Mouse (Mus musculus) liver, postnatal 0 days (tissue): ENCODE data around the gene Ttc28. TPM values are rescaled to one million over a fixed set of nuclear protein-coding genes. Genes with fewer than 3 reads are reported as not detected.

ENCODE experiments used
- ATAC-seq: fragments of 200-750 bp; cut with Nextera tagmentation; 2 replicates; pipeline ENCODE4 v1.8.0; 2017; ENCODE audit warnings: mild to moderate bottlenecking, moderate library complexity
- DNase-seq: peaks from one replicate; pipeline ENCODE4 v3.0.0-alpha.2; 2016
- H3K27ac ChIP-seq: fragments of 300-500 bp; sonication (generic); 2 replicates; pipeline ENCODE4 v1.5.1; 2014; ENCODE audit warnings: antibody characterized with exemption, moderate library complexity, mild to moderate bottlenecking, low read depth
- H3K27me3 ChIP-seq: fragments of 300-500 bp; sonication (generic); 2 replicates; pipeline ENCODE4 v1.6.1; 2014; ENCODE audit warnings: low read length, control low read depth, mixed read lengths; ENCODE audit not compliant: insufficient read depth
- H3K36me3 ChIP-seq: fragments of 300-500 bp; sonication (generic); replicated peaks from 2 replicates; pipeline ENCODE4 v1.6.1; 2014; ENCODE audit warnings: mild to moderate bottlenecking, control low read depth, low read length, moderate library complexity, mixed read lengths; ENCODE audit not compliant: insufficient read depth
- H3K4me1 ChIP-seq: fragments of 300-500 bp; sonication (generic); 2 replicates; pipeline ENCODE4 v1.6.1; 2014; ENCODE audit warnings: antibody characterized with exemption, mild to moderate bottlenecking, control low read depth; ENCODE audit not compliant: insufficient read depth
- H3K4me2 ChIP-seq: fragments of 300-500 bp; sonication (generic); 2 replicates; pipeline ENCODE4 v1.6.1; 2014; ENCODE audit warnings: low read depth, mild to moderate bottlenecking, low read length, moderate library complexity, mixed read lengths
- H3K4me3 ChIP-seq: fragments of 300-500 bp; sonication (generic); 2 replicates; pipeline ENCODE4 v1.5.1; 2014; ENCODE audit warnings: low read depth, low read length
- H3K9ac ChIP-seq: fragments of 300-500 bp; sonication (generic); replicated peaks from 2 replicates; pipeline ENCODE4 v1.6.1; 2014; ENCODE audit warnings: mild to moderate bottlenecking, moderate library complexity
- H3K9me3 ChIP-seq: fragments of 300-500 bp; sonication (generic); 2 replicates; pipeline ENCODE4 v1.6.1; 2016; ENCODE audit warnings: mild to moderate bottlenecking, control low read depth, low read length, mixed read lengths
- CTCF ChIP-seq: sonication (generic); IDR thresholded peaks from 2 replicates; pipeline ENCODE4 v1.5.1; 2016; ENCODE audit warnings: antibody characterized with exemption, low read depth
- EP300 ChIP-seq: IDR thresholded peaks from 2 replicates; pipeline ENCODE4 v1.6.1; 2016; ENCODE audit warnings: antibody characterized with exemption, low read depth, mild to moderate bottlenecking
- WGBS: fragments of 180-500 bp; shearing (Covaris S2); extraction: QIAGEN DNeasy Blood & Tissue Kit; methylation state at CpG from one replicate; pipeline ENCODE4 v1.1.7; 2014; ENCODE audit not compliant: insufficient replicate concordance; 5-methylcytosine and 5-hydroxymethylcytosine counted together
- polyA plus RNA-seq: library from polyadenylated mRNA; unstranded; fragments of >200 nt; fragmentation: Nextera tagmentation; extraction: Ambion mirVana; gene quantifications from 2 replicates; pipeline ENCODE4 v1.2.1, GENCODE M21; 2015

Ttc28 gene
- polyA plus RNA-seq, 1 experiment from 2014 or later, result 0.73 TPM

DNA sequence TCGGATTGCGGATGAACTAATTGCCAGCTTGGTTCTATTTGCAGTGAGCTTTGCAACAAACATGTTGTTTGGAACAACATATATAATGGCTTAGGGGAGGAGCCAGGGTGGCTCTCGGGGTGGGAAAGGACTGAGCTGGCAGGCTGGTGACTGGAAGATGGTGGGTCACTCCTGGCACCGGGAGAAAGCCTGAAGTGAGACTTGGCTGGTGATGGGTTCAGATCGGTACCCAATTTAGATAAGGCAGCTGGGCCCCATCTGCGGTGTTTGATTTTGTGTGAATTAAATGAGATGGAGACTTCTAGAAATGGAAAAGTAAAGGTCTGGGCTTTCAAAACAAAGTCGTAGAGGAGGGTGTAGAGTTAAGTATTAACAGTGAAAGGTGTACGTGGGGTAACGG lies 142.7 kb downstream of the Ttc28 start:
- Histone ChIP-seq H3K36me3 (no peaks in the 10 kb centered on the region), H3K9ac (no peak overlapping the region), H3K27ac (no peak overlapping the region), H3K4me3 (no peak overlapping the region), H3K4me1 (no peaks in the 10 kb centered on the region), H3K9me3 (no peaks in the 10 kb centered on the region), H3K4me2 (no peak overlapping the region), H3K27me3 (no peaks in the 10 kb centered on the region)
- WGBS, result 79% methylated on average over 9 of the region's 9 CpGs
- ATAC-seq (no peak), DNase-seq (no peak)
- TF ChIP-seq CTCF (no peak), EP300 (no peak)

DNA sequence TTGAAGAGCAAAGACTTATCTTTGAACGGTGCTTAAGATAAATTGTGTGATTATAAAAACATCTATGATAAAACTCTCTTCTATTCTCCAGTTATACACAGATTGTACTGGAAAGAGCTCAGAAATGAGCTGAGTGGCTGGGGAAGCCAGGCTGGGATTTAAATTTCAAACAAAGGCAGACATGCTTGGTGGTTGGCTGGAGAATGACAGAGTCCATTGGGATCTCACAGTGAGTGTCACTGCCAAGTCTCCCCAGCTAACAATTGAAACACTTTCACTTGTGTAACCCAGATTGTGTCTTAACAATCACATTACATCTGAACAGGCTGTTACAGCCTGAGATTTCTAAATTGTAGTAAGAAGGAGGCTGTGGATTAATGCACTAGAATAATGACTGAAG lies 143.3 kb downstream of the Ttc28 start:
- ATAC-seq (no peak), DNase-seq (no peak)
- Histone ChIP-seq H3K4me2 (no peak overlapping the region), H3K9ac (no peak overlapping the region), H3K27ac (no peak overlapping the region), H3K27me3 (no peaks in the 10 kb centered on the region), H3K4me3 (no peak overlapping the region), H3K9me3 (no peaks in the 10 kb centered on the region), H3K36me3 (no peaks in the 10 kb centered on the region), H3K4me1 (no peaks in the 10 kb centered on the region)
- 76% methylated on average over 1 of the region's 1 CpGs for WGBS
- no peak for TF ChIP-seq EP300
- TF ChIP-seq CTCF, result no peak

- ATAC-seq, result no peak
- no peak for TF ChIP-seq EP300
- TF ChIP-seq CTCF, result no peak
- Histone ChIP-seq H3K4me1 (no peaks in the 10 kb centered on the region), H3K9ac (no peak overlapping the region), H3K36me3 (no peaks in the 10 kb centered on the region), H3K27ac (no peak overlapping the region), H3K27me3 (no peaks in the 10 kb centered on the region), H3K4me2 (no peak overlapping the region), H3K4me3 (no peak overlapping the region), H3K9me3 (no peaks in the 10 kb centered on the region)
- DNase-seq, result no peak
- WGBS, result 86% methylated on average over 13 of the region's 13 CpGs
Observed at GRCm38 (mm10) chr5:111024621-111025020, 145.0 kb downstream of the Ttc28 start.

- Histone ChIP-seq H3K4me1 (no peaks in the 10 kb centered on the region), H3K27me3 (no peaks in the 10 kb centered on the region), H3K4me3 (no peak overlapping the region), H3K9ac (no peak overlapping the region), H3K9me3 (no peaks in the 10 kb centered on the region), H3K27ac (no peak overlapping the region), H3K4me2 (no peak overlapping the region), H3K36me3 (no peaks in the 10 kb centered on the region)
- 63% methylated on average over 14 of the region's 14 CpGs for WGBS
- ATAC-seq, result no peak
- no peak for DNase-seq
- TF ChIP-seq EP300 (no peak), CTCF (no peak)
Observed at GRCm38 (mm10) chr5:111025476-111025875, 145.9 kb downstream of the Ttc28 start.

- Histone ChIP-seq H3K4me3 (no peak overlapping the region), H3K27ac (no peak overlapping the region), H3K36me3 (no peaks in the 10 kb centered on the region), H3K27me3 (no peaks in the 10 kb centered on the region), H3K4me2 (no peak overlapping the region), H3K4me1 (no peaks in the 10 kb centered on the region), H3K9me3 (no peaks in the 10 kb centered on the region), H3K9ac (no peak overlapping the region)
- no peak for ATAC-seq
- WGBS, result 67% methylated on average over 8 of the region's 8 CpGs
- TF ChIP-seq EP300 (no peak), CTCF (no peak)
- DNase-seq, result no peak
Observed at GRCm38 (mm10) chr5:111026209-111026608, 146.6 kb downstream of the Ttc28 start.

- no peak overlapping the region for H3K27ac ChIP-seq
- TF ChIP-seq EP300 (no peak), CTCF (no peak)
- ATAC-seq, result no peak
- H3K4me2 ChIP-seq, result no peak overlapping the region
- 48% methylated on average over 4 of the region's 4 CpGs for WGBS
- no peaks in the 10 kb centered on the region for H3K4me1 ChIP-seq
- DNase-seq, result no peak
- no peaks in the 10 kb centered on the region for H3K27me3 ChIP-seq
- H3K9me3 ChIP-seq, result no peaks in the 10 kb centered on the region
- H3K36me3 ChIP-seq, result no peaks in the 10 kb centered on the region
- no peak overlapping the region for H3K4me3 ChIP-seq
- no peak overlapping the region for H3K9ac ChIP-seq
Observed at GRCm38 (mm10) chr5:111028340-111028739, 148.7 kb downstream of the Ttc28 start.

GRCm38 (mm10) chr5:111028952-111029351 lies 149.3 kb downstream of the Ttc28 start:
- ATAC-seq, result no peak
- Histone ChIP-seq H3K9ac (no peak overlapping the region), H3K9me3 (no peaks in the 10 kb centered on the region), H3K4me2 (no peak overlapping the region), H3K36me3 (no peaks in the 10 kb centered on the region), H3K27ac (no peak overlapping the region), H3K4me1 (no peaks in the 10 kb centered on the region), H3K27me3 (no peaks in the 10 kb centered on the region), H3K4me3 (no peak overlapping the region)
- TF ChIP-seq CTCF (no peak), EP300 (no peak)
- whole genome bisulfite sequencing, result 75% methylated on average over 9 of the region's 9 CpGs
- DNase-seq, result no peak
